Mouse (Mus musculus): ENCODE results near the gene Kdr. TPM values are rescaled to one million over a fixed set of nuclear protein-coding genes. Genes with fewer than 3 reads are reported as not detected.

Kdr gene
- total RNA-seq, 2 experiments from 2014 or later: 38.5 to 48.0 TPM

GRCm38 (mm10) chr5:75919601-75920000 is 58.7 kb downstream of the Kdr start:
- DNase-seq: no peak

- no peak for DNase-seq
These were observed 60.1 kb downstream of the Kdr start for GRCm38 (mm10) chr5:75918139-75918538.

GRCm38 (mm10) chr5:75917231-75917630 is 61.0 kb downstream of the Kdr start:
- no peak for DNase-seq

- no peak for DNase-seq
These were observed 72.2 kb downstream of the Kdr start for GRCm38 (mm10) chr5:75906102-75906501.

- DNase-seq: no peak
These were observed 77.9 kb downstream of the Kdr start for GRCm38 (mm10) chr5:75900231-75900920.

GRCm38 (mm10) chr5:75895351-75895750 is 82.9 kb downstream of the Kdr start:
- DNase-seq: no peak

GRCm38 (mm10) chr5:75892956-75893471 is 85.2 kb downstream of the Kdr start:
- DNase-seq: no peak

Small RNA genes lying within 50 kb of the gene (microRNA-seq; reads per million reads assigned to microRNA genes)
- gene Gm25374: 0 reads per million in 2 experiments

Other genes with a start within 250 kb of the Kdr start
- 10 to 100 TPM in 1 of 2 experiments, 1 to 10 TPM in 1; 9.0 to 11.2 TPM for gene Srd5a3, start 161.8 kb upstream of the Kdr start, total RNA-seq (2021)
- 10 to 100 TPM; 30.6 to 42.7 TPM for gene Tmem165, start 205.4 kb upstream of the Kdr start, total RNA-seq (2021)